Mouse (Mus musculus) kidney, adult 8-10 months (tissue): ENCODE measurements around the gene Abcc2.

ENCODE experiments used
- DNase-seq, 2 experiments: peaks; one replicate each; pipeline ENCODE4 v3.0.0; 2022

Gene Abcc2

GRCm38 (mm10) chr19:43857347-43857746 lies 75.4 kb downstream of the Abcc2 start:
- no peak for DNase-seq

- DNase-seq = no peak
These were observed 88.4 kb downstream of the Abcc2 start for GRCm38 (mm10) chr19:43870418-43870817.

GRCm38 (mm10) chr19:43874351-43874750 lies 92.4 kb downstream of the Abcc2 start:
- DNase-seq = no peak

GRCm38 (mm10) chr19:43875996-43876395 lies 94.0 kb downstream of the Abcc2 start:
- DNase-seq = no peak

- no peak for DNase-seq
These were observed 95.4 kb downstream of the Abcc2 start for GRCm38 (mm10) chr19:43877364-43877763.

- DNase-seq = no peak
These were observed 96.4 kb downstream of the Abcc2 start for GRCm38 (mm10) chr19:43878111-43879092.

- peak in 1 of 2 experiments; percentile 26 for DNase-seq
These were observed 97.6 kb downstream of the Abcc2 start for GRCm38 (mm10) chr19:43879401-43880212.

GRCm38 (mm10) chr19:43880420-43880819 lies 98.4 kb downstream of the Abcc2 start:
- no peak for DNase-seq

GRCm38 (mm10) chr19:43881615-43882014 lies 99.6 kb downstream of the Abcc2 start:
- no peak for DNase-seq

GRCm38 (mm10) chr19:43882895-43883573 lies 101.0 kb downstream of the Abcc2 start:
- no peak for DNase-seq

GRCm38 (mm10) chr19:43884668-43885498 lies 102.9 kb downstream of the Abcc2 start:
- DNase-seq = no peak

- no peak for DNase-seq
These were observed 104.5 kb downstream of the Abcc2 start for GRCm38 (mm10) chr19:43886371-43887099.

- DNase-seq = no peak
These were observed 105.2 kb downstream of the Abcc2 start for GRCm38 (mm10) chr19:43887242-43887641.

- DNase-seq = no peak
These were observed 105.7 kb downstream of the Abcc2 start for GRCm38 (mm10) chr19:43887725-43888124.
